Mouse (Mus musculus): Measurements from ENCODE around the gene Dcun1d5.
"Not testable (repeated sequence)": the region's sequence is repeated elsewhere in the genome, so short reads cannot be mapped to it uniquely, and the experiment has no call there.

Gene Dcun1d5

GRCm38 (mm10) chr9:7184172-7184896 is at the start of gene Dcun1d5, which contains the start of gene Dync2h1:
Gene Dcun1d5 (plus strand): TSS chr9:7184520.
Gene Dync2h1 (minus strand): TSS chr9:7184446.
- peak; percentile 92 for DNase-seq

- no peak for DNase-seq
These were observed 29.9 kb upstream of the Dcun1d5 start for GRCm38 (mm10) chr9:7154391-7154790.

- no peak for DNase-seq
These were observed 25.7 kb upstream of the Dcun1d5 start for GRCm38 (mm10) chr9:7158605-7159004.

GRCm38 (mm10) chr9:7159718-7160117 is 24.6 kb upstream of the Dcun1d5 start:
- no peak for DNase-seq

GRCm38 (mm10) chr9:7160688-7161087 is 23.6 kb upstream of the Dcun1d5 start:
- no peak for DNase-seq

- no peak for DNase-seq
These were observed 16.9 kb upstream of the Dcun1d5 start for GRCm38 (mm10) chr9:7167339-7167998.

- DNase-seq = no peak
These were observed 10.6 kb upstream of the Dcun1d5 start for GRCm38 (mm10) chr9:7173756-7174155.

- DNase-seq = peak; percentile 96
These were observed 7.4 kb upstream of the Dcun1d5 start for GRCm38 (mm10) chr9:7176618-7177610.

- DNase-seq = peak; percentile 48
These were observed 574 bp downstream of the Dcun1d5 start for GRCm38 (mm10) chr9:7184897-7185291.

GRCm38 (mm10) chr9:7190694-7191093 is 6.4 kb downstream of the Dcun1d5 start:
- DNase-seq = not testable (repeated sequence)

- no peak for DNase-seq
These were observed 31.9 kb downstream of the Dcun1d5 start for GRCm38 (mm10) chr9:7216240-7216639.

- DNase-seq = no peak
These were observed 36.7 kb downstream of the Dcun1d5 start for GRCm38 (mm10) chr9:7221024-7221423.

- peak; percentile 27 for DNase-seq
These were observed 37.1 kb downstream of the Dcun1d5 start for GRCm38 (mm10) chr9:7221460-7221859.

- no peak for DNase-seq
These were observed 54.3 kb downstream of the Dcun1d5 start for GRCm38 (mm10) chr9:7238619-7239018.

GRCm38 (mm10) chr9:7239967-7240366 is 55.6 kb downstream of the Dcun1d5 start:
- DNase-seq = no peak

GRCm38 (mm10) chr9:7252797-7253654 is 68.7 kb downstream of the Dcun1d5 start:
- no peak for DNase-seq
